Mouse (Mus musculus): ENCODE results near the gene Gm10638. TPM values are rescaled to one million over a fixed set of nuclear protein-coding genes. Genes with fewer than 3 reads are reported as not detected.

Gm10638 gene
- polyA plus RNA-seq, 1 experiment, result 0.94 TPM

DNA sequence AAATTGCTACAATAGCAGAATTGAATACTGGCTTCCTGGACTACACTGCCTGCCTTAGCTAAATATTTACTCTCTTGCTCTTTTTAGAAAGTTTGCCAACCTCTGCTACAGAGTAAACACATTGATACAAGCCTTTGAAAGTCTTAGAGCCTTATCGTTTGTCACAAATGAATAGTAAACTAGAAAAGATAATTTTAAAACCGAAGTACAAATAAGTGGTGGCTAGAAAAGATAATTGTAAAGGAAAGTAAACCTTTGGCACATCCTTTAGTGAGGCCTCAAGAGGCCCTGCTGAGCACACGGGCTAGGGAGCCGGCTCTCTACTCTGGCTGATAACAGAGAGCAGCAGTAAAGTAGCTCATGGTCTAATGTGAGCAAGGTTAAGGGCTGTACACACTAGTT lies 13.6 kb downstream of the Gm10638 start:
- no peak for TF ChIP-seq MAX (IDR thresholded peaks at IDR 0.05)
- no peak for TF ChIP-seq USF1 (IDR thresholded peaks at IDR 0.05; ENCODE audit: low read depth)
- TF ChIP-seq CTCF (IDR thresholded peaks at IDR 0.05; ENCODE audit: control insufficient read depth, insufficient read depth, insufficient read length), result no peak
- TF ChIP-seq MYOD1 (IDR thresholded peaks at IDR 0.05; ENCODE audit: control insufficient read depth, insufficient read length, low read depth), result no peak
- no peak for TF ChIP-seq FOSL1 (IDR thresholded peaks at IDR 0.05; ENCODE audit: insufficient read depth, low read length, poor library complexity, severe bottlenecking)
- no peak for TF ChIP-seq MYOG (IDR thresholded peaks at IDR 0.05; ENCODE audit: control insufficient read depth, extremely low read depth, insufficient read length)
- TF ChIP-seq CEBPB (IDR thresholded peaks at IDR 0.05; ENCODE audit: low read depth), result no peak
- no peaks in the 10 kb centered on the region for H3K36me3 ChIP-seq (ENCODE audit: control insufficient read depth, insufficient read depth)
- H3ac ChIP-seq (ENCODE audit: control insufficient read depth, insufficient read length, low read depth), result no peak overlapping the region
- H3K79me3 ChIP-seq (ENCODE audit: low read depth), result no peaks in the 10 kb centered on the region
- no peak overlapping the region for H3K4me3 ChIP-seq (ENCODE audit: insufficient read depth, poor library complexity, severe bottlenecking)
- no peaks in the 10 kb centered on the region for H3K79me2 ChIP-seq (ENCODE audit: control insufficient read depth, insufficient read depth)
- H3K27me3 ChIP-seq (ENCODE audit: control insufficient read depth, insufficient read depth, insufficient read length), result no peaks in the 10 kb centered on the region

DNA sequence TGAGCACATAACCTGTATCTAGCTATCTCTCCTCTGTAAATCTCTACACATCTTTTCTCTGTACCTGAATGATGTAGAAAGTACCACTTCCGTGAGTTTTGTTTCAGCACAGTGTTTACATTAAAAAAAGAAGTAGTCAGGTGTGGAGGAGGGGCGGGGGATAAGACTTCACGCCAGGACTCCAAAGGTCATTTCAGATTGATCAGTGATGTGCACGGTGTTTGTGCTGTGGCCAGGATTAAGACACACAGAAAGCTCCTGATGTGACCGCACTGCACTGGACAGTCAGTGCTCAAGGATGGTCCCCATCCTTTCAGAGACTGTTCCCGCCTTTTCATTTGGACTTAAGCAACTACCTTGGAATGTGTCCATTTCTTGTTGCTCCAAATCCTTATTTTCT lies 15.2 kb downstream of the Gm10638 start:
- Histone ChIP-seq H3ac (ENCODE audit: control insufficient read depth, insufficient read length, low read depth) (no peak overlapping the region), H3K79me3 (ENCODE audit: low read depth) (no peaks in the 10 kb centered on the region), H3K36me3 (ENCODE audit: control insufficient read depth, insufficient read depth) (no peaks in the 10 kb centered on the region), H3K4me3 (ENCODE audit: insufficient read depth, poor library complexity, severe bottlenecking) (no peak overlapping the region), H3K27me3 (ENCODE audit: control insufficient read depth, insufficient read depth, insufficient read length) (no peaks in the 10 kb centered on the region), H3K79me2 (ENCODE audit: control insufficient read depth, insufficient read depth) (no peaks in the 10 kb centered on the region)
- TF ChIP-seq MAX (IDR thresholded peaks at IDR 0.05) (no peak), FOSL1 (IDR thresholded peaks at IDR 0.05; ENCODE audit: insufficient read depth, low read length, poor library complexity, severe bottlenecking) (no peak), CTCF (IDR thresholded peaks at IDR 0.05; ENCODE audit: control insufficient read depth, insufficient read depth, insufficient read length) (no peak), CEBPB (IDR thresholded peaks at IDR 0.05; ENCODE audit: low read depth) (no peak), USF1 (IDR thresholded peaks at IDR 0.05; ENCODE audit: low read depth) (no peak), MYOG (IDR thresholded peaks at IDR 0.05; ENCODE audit: control insufficient read depth, extremely low read depth, insufficient read length) (no peak), MYOD1 (IDR thresholded peaks at IDR 0.05; ENCODE audit: control insufficient read depth, insufficient read length, low read depth) (no peak)

DNA sequence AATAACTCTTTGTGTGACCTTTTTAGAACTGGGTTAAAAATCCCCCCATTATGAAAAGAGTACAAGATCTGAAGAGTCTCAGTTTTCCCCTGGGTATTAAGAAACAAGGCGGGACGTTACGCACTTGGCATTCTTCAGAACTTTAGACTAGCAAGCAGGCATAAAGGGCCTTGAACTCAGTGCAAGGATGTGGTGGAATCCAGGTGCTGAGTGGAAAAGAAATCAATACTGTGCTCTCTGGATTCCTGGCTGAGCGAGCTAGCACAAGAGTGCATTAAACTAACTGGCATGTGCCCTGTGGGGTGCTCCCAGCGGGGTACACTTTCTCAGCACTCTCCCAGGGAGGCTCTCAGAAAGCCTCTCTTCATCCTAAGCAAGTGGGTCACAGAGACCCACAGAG lies 17.3 kb downstream of the Gm10638 start:
- no peak for TF ChIP-seq MYOD1 (IDR thresholded peaks at IDR 0.05; ENCODE audit: control insufficient read depth, insufficient read length, low read depth)
- no peak for TF ChIP-seq FOSL1 (IDR thresholded peaks at IDR 0.05; ENCODE audit: insufficient read depth, low read length, poor library complexity, severe bottlenecking)
- no peak for TF ChIP-seq CTCF (IDR thresholded peaks at IDR 0.05; ENCODE audit: control insufficient read depth, insufficient read depth, insufficient read length)
- no peak for TF ChIP-seq MYOG (IDR thresholded peaks at IDR 0.05; ENCODE audit: control insufficient read depth, extremely low read depth, insufficient read length)
- TF ChIP-seq USF1 (IDR thresholded peaks at IDR 0.05; ENCODE audit: low read depth), result no peak
- TF ChIP-seq MAX (IDR thresholded peaks at IDR 0.05), result no peak
- no peak for TF ChIP-seq CEBPB (IDR thresholded peaks at IDR 0.05; ENCODE audit: low read depth)
- Histone ChIP-seq H3K27me3 (ENCODE audit: control insufficient read depth, insufficient read depth, insufficient read length) (no peaks in the 10 kb centered on the region), H3K79me2 (ENCODE audit: control insufficient read depth, insufficient read depth) (no peaks in the 10 kb centered on the region), H3ac (ENCODE audit: control insufficient read depth, insufficient read length, low read depth) (no peak overlapping the region), H3K79me3 (ENCODE audit: low read depth) (no peaks in the 10 kb centered on the region), H3K4me3 (ENCODE audit: insufficient read depth, poor library complexity, severe bottlenecking) (no peak overlapping the region), H3K36me3 (ENCODE audit: control insufficient read depth, insufficient read depth) (no peaks in the 10 kb centered on the region)

DNA sequence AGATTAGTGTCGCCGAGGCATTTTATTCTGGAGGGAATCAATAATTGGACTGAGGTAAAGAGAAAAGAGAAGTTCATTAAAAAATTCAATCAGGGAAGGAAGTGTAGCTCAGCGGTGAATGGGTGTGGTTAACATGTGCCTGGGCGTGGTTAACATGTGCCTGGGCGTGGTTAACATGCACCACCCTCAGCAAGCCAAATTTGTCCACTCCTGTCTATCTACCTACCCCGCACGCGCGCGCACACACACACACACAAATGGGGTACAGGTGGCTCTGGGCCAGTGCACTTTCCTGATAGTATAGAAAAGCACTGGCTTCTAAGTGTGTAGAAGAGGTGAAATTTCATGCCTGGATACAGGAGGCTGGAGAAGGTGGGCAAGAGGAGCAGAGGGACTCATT lies 19.7 kb downstream of the Gm10638 start:
- H3K79me3 ChIP-seq (ENCODE audit: low read depth), result no peaks in the 10 kb centered on the region
- H3K79me2 ChIP-seq (ENCODE audit: control insufficient read depth, insufficient read depth), result no peaks in the 10 kb centered on the region
- no peaks in the 10 kb centered on the region for H3K27me3 ChIP-seq (ENCODE audit: control insufficient read depth, insufficient read depth, insufficient read length)
- H3K4me3 ChIP-seq (ENCODE audit: insufficient read depth, poor library complexity, severe bottlenecking), result no peak overlapping the region
- TF ChIP-seq MYOG (IDR thresholded peaks at IDR 0.05; ENCODE audit: control insufficient read depth, extremely low read depth, insufficient read length) (no peak), CEBPB (IDR thresholded peaks at IDR 0.05; ENCODE audit: low read depth) (no peak), MAX (IDR thresholded peaks at IDR 0.05) (no peak), CTCF (IDR thresholded peaks at IDR 0.05; ENCODE audit: control insufficient read depth, insufficient read depth, insufficient read length) (no peak), USF1 (IDR thresholded peaks at IDR 0.05; ENCODE audit: low read depth) (no peak), FOSL1 (IDR thresholded peaks at IDR 0.05; ENCODE audit: insufficient read depth, low read length, poor library complexity, severe bottlenecking) (no peak), MYOD1 (IDR thresholded peaks at IDR 0.05; ENCODE audit: control insufficient read depth, insufficient read length, low read depth) (no peak)
- H3ac ChIP-seq (ENCODE audit: control insufficient read depth, insufficient read length, low read depth), result no peak overlapping the region
- H3K36me3 ChIP-seq (ENCODE audit: control insufficient read depth, insufficient read depth), result no peaks in the 10 kb centered on the region

DNA sequence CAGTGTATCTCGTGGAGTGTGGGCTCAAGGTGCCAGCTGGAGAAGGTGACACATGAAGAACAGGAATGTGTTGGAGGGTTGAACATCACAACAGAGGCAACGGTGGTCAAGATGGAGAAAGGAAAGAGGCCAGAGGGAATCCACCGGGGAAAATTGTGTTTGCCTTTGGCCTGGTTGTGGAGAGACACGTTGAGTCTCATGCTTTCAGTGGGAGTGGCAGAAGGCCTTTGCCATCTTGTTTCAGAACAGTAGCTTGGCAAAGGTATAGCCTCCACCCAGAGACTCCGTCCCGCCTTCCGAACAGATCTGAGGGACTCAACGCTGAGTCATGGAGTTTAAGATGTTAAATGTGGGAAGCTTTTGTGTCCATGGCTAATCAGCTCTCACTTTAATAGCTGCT lies 20.2 kb downstream of the Gm10638 start:
- no peak overlapping the region for H3ac ChIP-seq (ENCODE audit: control insufficient read depth, insufficient read length, low read depth)
- H3K79me3 ChIP-seq (ENCODE audit: low read depth), result no peaks in the 10 kb centered on the region
- no peaks in the 10 kb centered on the region for H3K27me3 ChIP-seq (ENCODE audit: control insufficient read depth, insufficient read depth, insufficient read length)
- no peaks in the 10 kb centered on the region for H3K36me3 ChIP-seq (ENCODE audit: control insufficient read depth, insufficient read depth)
- TF ChIP-seq MYOG (IDR thresholded peaks at IDR 0.05; ENCODE audit: control insufficient read depth, extremely low read depth, insufficient read length), result no peak
- no peak for TF ChIP-seq CEBPB (IDR thresholded peaks at IDR 0.05; ENCODE audit: low read depth)
- TF ChIP-seq CTCF (IDR thresholded peaks at IDR 0.05; ENCODE audit: control insufficient read depth, insufficient read depth, insufficient read length), result no peak
- no peak for TF ChIP-seq MAX (IDR thresholded peaks at IDR 0.05)
- no peak for TF ChIP-seq USF1 (IDR thresholded peaks at IDR 0.05; ENCODE audit: low read depth)
- no peak for TF ChIP-seq MYOD1 (IDR thresholded peaks at IDR 0.05; ENCODE audit: control insufficient read depth, insufficient read length, low read depth)
- TF ChIP-seq FOSL1 (IDR thresholded peaks at IDR 0.05; ENCODE audit: insufficient read depth, low read length, poor library complexity, severe bottlenecking), result no peak
- H3K4me3 ChIP-seq (ENCODE audit: insufficient read depth, poor library complexity, severe bottlenecking), result no peak overlapping the region
- H3K79me2 ChIP-seq (ENCODE audit: control insufficient read depth, insufficient read depth), result no peaks in the 10 kb centered on the region
